ENCODE assay signal across 9 mouse cellular contexts in the genomic region with DNA sequence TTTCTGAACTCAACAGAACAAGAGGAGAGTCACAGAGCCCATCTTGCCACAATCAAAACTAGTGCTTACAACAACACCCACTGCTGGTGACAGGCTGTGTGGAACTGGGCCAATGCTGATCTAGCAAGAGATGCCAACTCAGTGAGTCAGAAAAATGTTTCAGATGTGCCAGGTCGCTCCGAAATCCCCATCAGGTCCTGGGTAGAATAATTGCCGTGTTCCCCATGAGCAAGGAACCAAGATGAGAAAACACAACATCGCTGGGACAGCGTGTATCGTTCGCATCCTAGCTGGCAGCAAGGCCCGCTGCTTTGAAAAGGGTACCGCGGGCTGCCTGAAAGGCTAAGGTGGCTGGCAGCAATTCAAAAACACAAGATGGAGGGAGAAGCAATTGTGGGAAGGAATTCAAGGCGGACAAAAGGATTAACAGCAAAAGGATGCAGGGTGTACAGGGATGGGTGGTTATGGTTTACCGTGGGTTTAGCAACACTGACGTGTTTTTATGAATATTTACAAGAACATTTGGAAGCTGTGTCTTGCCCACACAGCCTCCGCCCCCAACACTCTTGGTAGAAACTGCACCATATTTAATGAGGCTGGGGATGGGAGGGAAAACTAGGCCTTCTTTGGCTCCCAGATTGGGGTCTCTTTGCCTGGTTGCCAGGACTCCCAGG.
DNase-seq lines count a peak whose midpoint lies in the region; ATAC-seq lines count a peak whose summit lies in the region.
"Had no signal": no experiment of that assay in that cellular context is flagged by ENCODE, and none has a peak within 500 bp of the region (broad histone marks: within the 10 kb centered on the region; RNA-seq: fewer than 3 reads in every experiment).

No protein-coding gene starts in this region.

- peak overlapping the region; percentile 27; the same call in 1 of the 2 replicates for H3K4me2 ChIP-seq in forebrain, embryonic 13.5 days
- H3K4me2 ChIP-seq in forebrain, embryonic 11.5 days (ENCODE audit: low read depth, low read length, severe bottlenecking): no peak overlapping the region
- H3K4me2 ChIP-seq in midbrain, embryonic 14.5 days (ENCODE audit: low read length): no peak overlapping the region
- H3K4me2 ChIP-seq: liver, embryonic 15.5 days had no signal

- no peak for DNase-seq in forebrain, embryonic 11.5 days (ENCODE audit: low spot score)
- DNase-seq in 3134 (ENCODE audit: extremely low read depth, insufficient read length, low spot score): peak; percentile 53
- DNase-seq in cerebellum, postnatal 25 days: peak; percentile 78 to 85
- peak; percentile 22 for DNase-seq in kidney, postnatal 10 days
- DNase-seq in midbrain, embryonic 14.5 days: peak; percentile 74
- DNase-seq in ovary, postnatal 36 days (ENCODE audit: low spot score): no peak

- peak overlapping the region; percentile 91 for H3K27ac ChIP-seq in forebrain, embryonic 13.5 days
- no peak overlapping the region for H3K27ac ChIP-seq in forebrain, embryonic 11.5 days (ENCODE audit: low read depth, low read length)
- H3K27ac ChIP-seq in midbrain, embryonic 14.5 days (replicated peaks; ENCODE audit: low read depth, low read length): peak overlapping the region; percentile 37
- H3K27ac ChIP-seq: liver, embryonic 15.5 days had no signal

- 42% methylated on average over 14 of the region's 14 CpGs for WGBS in forebrain, embryonic 13.5 days
- 88% methylated on average over 14 of the region's 14 CpGs for WGBS in forebrain, embryonic 11.5 days
- 62% methylated on average over 14 of the region's 14 CpGs for WGBS in midbrain, embryonic 14.5 days

- no peaks in the 10 kb centered on the region for H3K36me3 ChIP-seq in forebrain, embryonic 13.5 days (ENCODE audit: poor library complexity, severe bottlenecking)
- H3K36me3 ChIP-seq in forebrain, embryonic 11.5 days (ENCODE audit: control insufficient read depth, insufficient read depth, low read length): no peaks in the 10 kb centered on the region
- no peaks in the 10 kb centered on the region for H3K36me3 ChIP-seq in midbrain, embryonic 14.5 days (ENCODE audit: control insufficient read depth, insufficient read depth, low read length)
- H3K36me3 ChIP-seq: liver, embryonic 15.5 days had no signal

- no peak overlapping the region for H3K4me3 ChIP-seq in forebrain, embryonic 13.5 days
- no peak overlapping the region for H3K4me3 ChIP-seq in forebrain, embryonic 11.5 days (ENCODE audit: low read depth, low read length)
- no peak overlapping the region for H3K4me3 ChIP-seq in midbrain, embryonic 14.5 days (replicated peaks; ENCODE audit: low read depth, low read length)
- H3K4me3 ChIP-seq: liver, embryonic 15.5 days had no signal

- H3K9me3 ChIP-seq in forebrain, embryonic 13.5 days (replicated peaks): no peaks in the 10 kb centered on the region
- no peaks in the 10 kb centered on the region for H3K9me3 ChIP-seq in forebrain, embryonic 11.5 days (ENCODE audit: control insufficient read depth, low read length)
- no peaks in the 10 kb centered on the region for H3K9me3 ChIP-seq in midbrain, embryonic 14.5 days (ENCODE audit: control insufficient read depth, low read length)

- H3K4me1 ChIP-seq in forebrain, embryonic 13.5 days: peaks cover 15% of the 10 kb centered on the region
- no peaks in the 10 kb centered on the region for H3K4me1 ChIP-seq in forebrain, embryonic 11.5 days (replicated peaks; ENCODE audit: control insufficient read depth, insufficient read depth, low read length)
- no peaks in the 10 kb centered on the region for H3K4me1 ChIP-seq in midbrain, embryonic 14.5 days (ENCODE audit: control insufficient read depth, insufficient read depth, low read length)
- H3K4me1 ChIP-seq: liver, embryonic 15.5 days had no signal

- H3K9ac ChIP-seq in forebrain, embryonic 13.5 days: no peak overlapping the region
- H3K9ac ChIP-seq in forebrain, embryonic 11.5 days (ENCODE audit: low read length): no peak overlapping the region
- H3K9ac ChIP-seq in midbrain, embryonic 14.5 days (replicated peaks; ENCODE audit: low read length): no peak overlapping the region
- H3K9ac ChIP-seq: liver, embryonic 15.5 days had no signal

- ATAC-seq in forebrain, embryonic 13.5 days: peak; percentile 95
- no peak for ATAC-seq in forebrain, embryonic 11.5 days (replicated peaks; ENCODE audit: low FRiP score)
- ATAC-seq in midbrain, embryonic 14.5 days (ENCODE audit: low FRiP score, low TSS enrichment): peak; percentile 66
- ATAC-seq in monocyte, adult 5-6 weeks (replicated peaks; ENCODE audit: insufficient number of reproducible peaks, low FRiP score, low TSS enrichment, poor library complexity, severe bottlenecking): no peak

- H3K27me3 ChIP-seq in forebrain, embryonic 13.5 days: no peaks in the 10 kb centered on the region
- no peaks in the 10 kb centered on the region for H3K27me3 ChIP-seq in forebrain, embryonic 11.5 days (ENCODE audit: control insufficient read depth, insufficient read depth, low read length)
- no peaks in the 10 kb centered on the region for H3K27me3 ChIP-seq in midbrain, embryonic 14.5 days (ENCODE audit: control insufficient read depth, insufficient read depth, low read length)
- H3K27me3 ChIP-seq: liver, embryonic 15.5 days had no signal

Comparison
In these comparisons a context has a peak if more than half of its experiments do, and no peak if none do; other contexts are left out.
1. ATAC-seq: peak in forebrain, embryonic 13.5 days (single experiment) and midbrain, embryonic 14.5 days (single experiment); none in forebrain, embryonic 11.5 days (single experiment) and monocyte, adult 5-6 weeks (single experiment).
2. DNase-seq: peak in 3134 (single experiment), cerebellum, postnatal 25 days (2 of 2), kidney, postnatal 10 days (single experiment) and midbrain, embryonic 14.5 days (single experiment); none in forebrain, embryonic 11.5 days (single experiment) and ovary, postnatal 36 days (single experiment).